Mouse (Mus musculus): ENCODE measurements around the gene Wdr90.

Gene Wdr90

GRCm38 (mm10) chr17:25860832-25861703 is at the start of gene Wdr90:
Gene Wdr90, minus strand, starts transcription at chr17:25861501.
- peak; percentile 88 for DNase-seq (ENCODE audit: low read depth, low spot score)

- no peak for DNase-seq (ENCODE audit: low read depth, low spot score)
Measured at GRCm38 (mm10) chr17:25907640-25908039, 46.3 kb upstream of the Wdr90 start.

GRCm38 (mm10) chr17:25903061-25903460 is 41.8 kb upstream of the Wdr90 start:
- DNase-seq (ENCODE audit: low read depth, low spot score): no peak

GRCm38 (mm10) chr17:25900193-25900592 is 38.9 kb upstream of the Wdr90 start:
- DNase-seq (ENCODE audit: low read depth, low spot score): no peak

- DNase-seq (ENCODE audit: low read depth, low spot score): no peak
Measured at GRCm38 (mm10) chr17:25895891-25896290, 34.6 kb upstream of the Wdr90 start.

GRCm38 (mm10) chr17:25895415-25895814 is 34.1 kb upstream of the Wdr90 start:
- DNase-seq (ENCODE audit: low read depth, low spot score): no peak

GRCm38 (mm10) chr17:25893975-25894617 is 32.8 kb upstream of the Wdr90 start:
- DNase-seq (ENCODE audit: low read depth, low spot score): peak; percentile 49

- no peak for DNase-seq (ENCODE audit: low read depth, low spot score)
Measured at GRCm38 (mm10) chr17:25888837-25889236, 27.5 kb upstream of the Wdr90 start.

GRCm38 (mm10) chr17:25887467-25887866 is 26.2 kb upstream of the Wdr90 start:
- no peak for DNase-seq (ENCODE audit: low read depth, low spot score)

- no peak for DNase-seq (ENCODE audit: low read depth, low spot score)
Measured at GRCm38 (mm10) chr17:25886806-25887205, 25.5 kb upstream of the Wdr90 start.

GRCm38 (mm10) chr17:25885636-25886035 is 24.3 kb upstream of the Wdr90 start:
- DNase-seq (ENCODE audit: low read depth, low spot score): no peak

- no peak for DNase-seq (ENCODE audit: low read depth, low spot score)
Measured at GRCm38 (mm10) chr17:25883824-25884223, 22.5 kb upstream of the Wdr90 start.

GRCm38 (mm10) chr17:25883268-25883667 is 22.0 kb upstream of the Wdr90 start:
- DNase-seq (ENCODE audit: low read depth, low spot score): no peak

GRCm38 (mm10) chr17:25882306-25882705 is 21.0 kb upstream of the Wdr90 start:
- no peak for DNase-seq (ENCODE audit: low read depth, low spot score)

- no peak for DNase-seq (ENCODE audit: low read depth, low spot score)
Measured at GRCm38 (mm10) chr17:25881691-25882090, 20.4 kb upstream of the Wdr90 start.

GRCm38 (mm10) chr17:25880913-25881641 is 19.8 kb upstream of the Wdr90 start:
- DNase-seq (ENCODE audit: low read depth, low spot score): no peak

GRCm38 (mm10) chr17:25880196-25880910 is 19.1 kb upstream of the Wdr90 start, which contains the start of gene Wfikkn1:
Gene Wfikkn1, minus strand, starts transcription at chr17:25880858.
- DNase-seq (ENCODE audit: low read depth, low spot score): no peak

- no peak for DNase-seq (ENCODE audit: low read depth, low spot score)
Measured at GRCm38 (mm10) chr17:25879750-25880149, 18.4 kb upstream of the Wdr90 start.

- no peak for DNase-seq (ENCODE audit: low read depth, low spot score)
Measured at GRCm38 (mm10) chr17:25879261-25879660, 18.0 kb upstream of the Wdr90 start.

- DNase-seq (ENCODE audit: low read depth, low spot score): no peak
Measured at GRCm38 (mm10) chr17:25878611-25879180, 17.4 kb upstream of the Wdr90 start.

Data from skeletal muscle tissue, adult 2 months (tissue).